Mouse (Mus musculus) adrenal gland (tissue): Measurements from ENCODE around the gene Rrp9.

Experiments used
- intact Hi-C: fragments of 180-260 bp; cut with DNase I; formaldehyde crosslinking; loops from one replicate; pipeline ENCODE4 v1.15.1; 2025
- long read RNA-seq, 2 experiments: library from polyadenylated mRNA; unstranded; transcript quantifications; one replicate each; pipeline ENCODE4 v2.0.0; 2020; ENCODE audit warnings: borderline replicate concordance in 1 of 2; ENCODE audit not compliant: insufficient replicate concordance in 1 of 2

Rrp9 gene
- long read RNA-seq, experiment 1, transcript Rrp9-201 (15 exons, 1,586 nt): major isoform, 22 of 27 reads
- long read RNA-seq, experiment 1, partial matches to known transcripts: 1 of 27 reads
- long read RNA-seq, experiment 1, other reads (novel, unspliced or antisense): 4 of 27 reads
- long read RNA-seq, experiment 2, transcript Rrp9-201 (15 exons, 1,586 nt): major isoform, 26 of 33 reads
- long read RNA-seq, experiment 2, partial matches to known transcripts: 2 of 33 reads
- long read RNA-seq, experiment 2, other reads (novel, unspliced or antisense): 4 of 33 reads

- intact Hi-C loops: loop anchor here (5.0 kb wide), 1 partner anchor 168 kb away; no protein-coding TSS in a partner anchor
Measured at GRCm38 (mm10) chr9:106475663-106476001, at the start of gene Rrp9. Rrp9 (plus strand) TSS chr9:106475963.

GRCm38 (mm10) chr9:106428719-106429220 is 47.0 kb upstream of the Rrp9 start:
- intact Hi-C loops: no loop called here

- intact Hi-C loops: loop anchor here (5.0 kb wide), 1 partner anchor 43 kb away; no protein-coding TSS in a partner anchor
Measured at GRCm38 (mm10) chr9:106429221-106430014, 46.3 kb upstream of the Rrp9 start, which contains the start of gene Rpl29. Rpl29 (plus strand) TSS chr9:106429454.

- intact Hi-C loops: loop anchor here (5.0 kb wide), 1 partner anchor 42 kb away; no protein-coding TSS in a partner anchor
Measured at GRCm38 (mm10) chr9:106430015-106430264, 45.8 kb upstream of the Rrp9 start.

GRCm38 (mm10) chr9:106433389-106433788 is 42.4 kb upstream of the Rrp9 start:
- intact Hi-C loops: loop anchor here (5.0 kb wide), 1 partner anchor 39 kb away; no protein-coding TSS in a partner anchor

GRCm38 (mm10) chr9:106436566-106436965 is 39.2 kb upstream of the Rrp9 start:
- intact Hi-C loops: no loop called here

GRCm38 (mm10) chr9:106442680-106443079 is 33.1 kb upstream of the Rrp9 start:
- intact Hi-C loops: no loop called here

- intact Hi-C loops: no loop called here
Measured at GRCm38 (mm10) chr9:106444836-106445235, 30.9 kb upstream of the Rrp9 start.

- intact Hi-C loops: no loop called here
Measured at GRCm38 (mm10) chr9:106447348-106447747, 28.4 kb upstream of the Rrp9 start, which contains the start of the genes Abhd14b and Abhd14a. Abhd14b (plus strand) TSS chr9:106447459. Abhd14a (minus strand) TSS chr9:106447678.

- intact Hi-C loops: no loop called here
Measured at GRCm38 (mm10) chr9:106447951-106448350, 27.8 kb upstream of the Rrp9 start.

GRCm38 (mm10) chr9:106448498-106449031 is 27.2 kb upstream of the Rrp9 start:
- intact Hi-C loops: no loop called here

GRCm38 (mm10) chr9:106449947-106450346 is 25.8 kb upstream of the Rrp9 start:
- intact Hi-C loops: no loop called here

- intact Hi-C loops: no loop called here
Measured at GRCm38 (mm10) chr9:106450661-106451060, 25.1 kb upstream of the Rrp9 start.

GRCm38 (mm10) chr9:106451298-106451697 is 24.5 kb upstream of the Rrp9 start:
- intact Hi-C loops: no loop called here

GRCm38 (mm10) chr9:106451899-106452298 is 23.9 kb upstream of the Rrp9 start:
- intact Hi-C loops: no loop called here

- intact Hi-C loops: no loop called here
Measured at GRCm38 (mm10) chr9:106452351-106452750, 23.4 kb upstream of the Rrp9 start.

GRCm38 (mm10) chr9:106452821-106453220 is 22.9 kb upstream of the Rrp9 start:
- intact Hi-C loops: no loop called here

GRCm38 (mm10) chr9:106453271-106454070 is 22.3 kb upstream of the Rrp9 start, which contains the start of gene Pcbp4:
Pcbp4 (plus strand) TSS chr9:106453291.
- intact Hi-C loops: no loop called here

- intact Hi-C loops: no loop called here
Measured at GRCm38 (mm10) chr9:106454071-106454761, 21.5 kb upstream of the Rrp9 start.

- intact Hi-C loops: no loop called here
Measured at GRCm38 (mm10) chr9:106454888-106455681, 20.7 kb upstream of the Rrp9 start.
